Mouse (Mus musculus) heart, adult 8-10 months (tissue): Measurements from ENCODE around the gene 9130213A22Rik. TPM values are rescaled to one million over a fixed set of nuclear protein-coding genes. Genes with fewer than 3 reads are reported as not detected.
A peak's percentile ranks its signal among the peaks of the same experiment; 100 is the strongest.

ENCODE experiments used
- DNase-seq: peaks from one replicate; pipeline ENCODE4 v3.0.0; 2022; ENCODE audit warnings: low spot score
- total RNA-seq, 4 experiments: library from RNA; stranded (reverse); gene quantifications; 2 replicates each; pipeline ENCODE4 v1.2.4; 2022

Gene 9130213A22Rik
- total RNA-seq, 4 experiments from 2014 or later: 0.16 to 0.60 (median 0.38) TPM

GRCm38 (mm10) chr11:69075764-69076479, 46.5 kb downstream of the 9130213A22Rik start:
- no peak for DNase-seq

GRCm38 (mm10) chr11:69074776-69075069, 47.7 kb downstream of the 9130213A22Rik start:
- DNase-seq: no peak

- DNase-seq: no peak
Observed at GRCm38 (mm10) chr11:69073951-69074775, 48.2 kb downstream of the 9130213A22Rik start.

- peak; percentile 93 for DNase-seq
Observed at GRCm38 (mm10) chr11:69073065-69073888, 49.1 kb downstream of the 9130213A22Rik start.

- no peak for DNase-seq
Observed at GRCm38 (mm10) chr11:69072666-69073064, 49.7 kb downstream of the 9130213A22Rik start.

- DNase-seq: no peak
Observed at GRCm38 (mm10) chr11:69072234-69072633, 50.2 kb downstream of the 9130213A22Rik start.

- DNase-seq: no peak
Observed at GRCm38 (mm10) chr11:69071262-69071661, 51.1 kb downstream of the 9130213A22Rik start.

- peak; percentile 94 for DNase-seq
Observed at GRCm38 (mm10) chr11:69070590-69071222, 51.7 kb downstream of the 9130213A22Rik start, which contains the start of gene Tmem107. Gene Tmem107 (plus strand): TSS chr11:69070806.

GRCm38 (mm10) chr11:69070093-69070492, 52.3 kb downstream of the 9130213A22Rik start:
- no peak for DNase-seq

Other genes with a start within 250 kb of the 9130213A22Rik start
- under 1 TPM in 3 of 4 experiments, not detected in 1; 0.11 to 0.28 (median 0.17) TPM for gene Rnf222, start 234.0 kb downstream of the 9130213A22Rik start, total RNA-seq
- 100 to 1,000 TPM; 676 to 808 (median 721) TPM for gene Rpl26, start 221.0 kb downstream of the 9130213A22Rik start, total RNA-seq
- under 1 TPM in 1 of 4 experiments, not detected in 3; 0.44 TPM for gene Odf4, start 195.5 kb downstream of the 9130213A22Rik start, total RNA-seq
- gene Arhgef15, start 165.1 kb downstream of the 9130213A22Rik start, total RNA-seq: 10 to 100 TPM; 26.6 to 30.9 (median 30.1) TPM
- gene Slc25a35, start 154.5 kb downstream of the 9130213A22Rik start, total RNA-seq: 1 to 10 TPM; 3.4 to 8.3 (median 6.3) TPM
- gene Rangrf, start 147.4 kb downstream of the 9130213A22Rik start, total RNA-seq: 10 to 100 TPM; 81.3 to 98.3 (median 89.4) TPM
- gene Pfas, start 114.1 kb downstream of the 9130213A22Rik start, total RNA-seq: 1 to 10 TPM; 4.5 to 8.2 (median 5.3) TPM
- gene Ctc1, start 106.7 kb downstream of the 9130213A22Rik start, total RNA-seq: 10 to 100 TPM; 13.0 to 19.5 (median 14.9) TPM
- gene Aurkb, start 76.9 kb downstream of the 9130213A22Rik start, total RNA-seq: under 1 TPM in 2 of 4 experiments, not detected in 2; 0.33 to 0.75 TPM
- 10 to 100 TPM; 16.1 to 18.7 (median 17.1) TPM for gene Borcs6, start 62.9 kb downstream of the 9130213A22Rik start, total RNA-seq
- gene Tmem107, start 51.8 kb downstream of the 9130213A22Rik start, total RNA-seq: 1 to 10 TPM; 6.3 to 8.4 (median 7.5) TPM
- gene Vamp2, start 34.1 kb downstream of the 9130213A22Rik start, total RNA-seq: 10 to 100 TPM; 57.1 to 72.2 (median 68.6) TPM
- 10 to 100 TPM; 33.3 to 81.2 (median 48.5) TPM for gene Per1, start 27.4 kb downstream of the 9130213A22Rik start, total RNA-seq
- under 1 TPM in 1 of 4 experiments, not detected in 3; 0.12 TPM for gene Hes7, start 2.2 kb downstream of the 9130213A22Rik start, total RNA-seq
- gene Aloxe3, start 3.3 kb upstream of the 9130213A22Rik start, total RNA-seq: not detected
- not detected for gene Alox12b, start 34.4 kb upstream of the 9130213A22Rik start, total RNA-seq
- 1 to 10 TPM in 3 of 4 experiments, under 1 TPM in 1; 0.89 to 1.8 (median 1.2) TPM for gene Alox8, start 75.3 kb upstream of the 9130213A22Rik start, total RNA-seq
- gene Gucy2e, start 114.4 kb upstream of the 9130213A22Rik start, total RNA-seq: 1 to 10 TPM; 1.7 to 2.5 (median 2.1) TPM
- gene Cntrob, start 201.2 kb upstream of the 9130213A22Rik start, total RNA-seq: 1 to 10 TPM; 1.8 to 5.1 (median 2.6) TPM
- 10 to 100 TPM; 46.5 to 50.6 (median 49.2) TPM for gene Trappc1, start 201.4 kb upstream of the 9130213A22Rik start, total RNA-seq
- under 1 TPM in 3 of 4 experiments, not detected in 1; 0.17 to 0.38 (median 0.27) TPM for gene Kcnab3, start 203.7 kb upstream of the 9130213A22Rik start, total RNA-seq
- under 1 TPM; 0.34 to 0.44 (median 0.39) TPM for gene Rnf227, start 217.9 kb upstream of the 9130213A22Rik start, total RNA-seq
- 10 to 100 TPM; 16.7 to 20.4 (median 18.3) TPM for gene Chd3, start 246.8 kb upstream of the 9130213A22Rik start, total RNA-seq